Mouse (Mus musculus) limb, embryonic 14.5 days (tissue): ENCODE data around the gene Pex1. TPM values are rescaled to one million over a fixed set of nuclear protein-coding genes. Genes with fewer than 3 reads are reported as not detected.

Experiments
- ATAC-seq: fragments of 200-750 bp; cut with Nextera tagmentation; 2 replicates; pipeline ENCODE4 v1.8.0; 2017; ENCODE audit warnings: low read depth, moderate number of reproducible peaks, moderate TSS enrichment; ENCODE audit not compliant: low FRiP score
- DNase-seq: peaks from one replicate; pipeline ENCODE4 v3.0.0-alpha.2; 2015; ENCODE audit warnings: low spot score
- H3K27ac ChIP-seq: fragments of 300-500 bp; sonication (generic); replicated peaks from 2 replicates; pipeline ENCODE4 v1.5.1; 2014; ENCODE audit warnings: low read depth, mild to moderate bottlenecking, low read length, moderate library complexity, mixed read lengths
- H3K27me3 ChIP-seq: fragments of 300-500 bp; sonication (generic); 2 replicates; pipeline ENCODE4 v1.6.1; 2014; ENCODE audit warnings: low read length, mixed read lengths; ENCODE audit not compliant: control insufficient read depth, insufficient read depth
- H3K36me3 ChIP-seq: fragments of 300-500 bp; sonication (generic); 2 replicates; pipeline ENCODE4 v1.6.1; 2014; ENCODE audit warnings: mild to moderate bottlenecking, low read length, moderate library complexity, mixed read lengths; ENCODE audit not compliant: control insufficient read depth, insufficient read depth
- H3K4me1 ChIP-seq: fragments of 300-500 bp; sonication (generic); 2 replicates; pipeline ENCODE4 v1.6.1; 2014; ENCODE audit warnings: antibody characterized with exemption, low read length, mixed read lengths; ENCODE audit not compliant: control insufficient read depth, insufficient read depth
- H3K4me2 ChIP-seq: fragments of 300-500 bp; sonication (generic); replicated peaks from 2 replicates; pipeline ENCODE4 v1.6.1; 2014; ENCODE audit warnings: low read depth, mild to moderate bottlenecking, low read length, moderate library complexity; ENCODE audit not compliant: severe bottlenecking
- H3K4me3 ChIP-seq: fragments of 300-500 bp; sonication (generic); replicated peaks from 2 replicates; pipeline ENCODE4 v1.5.1; 2014; ENCODE audit warnings: low read length
- H3K9ac ChIP-seq: fragments of 300-500 bp; sonication (generic); 2 replicates; pipeline ENCODE4 v1.6.1; 2014; ENCODE audit warnings: mild to moderate bottlenecking, low read depth, low read length, moderate library complexity; ENCODE audit not compliant: severe bottlenecking
- H3K9me3 ChIP-seq: fragments of 300-500 bp; sonication (generic); 2 replicates; pipeline ENCODE4 v1.6.1; 2016; ENCODE audit warnings: low read length; ENCODE audit not compliant: control insufficient read depth
- POLR2A ChIP-seq: fragments of 200-500 bp; IDR thresholded peaks from 2 replicates; pipeline ENCODE4 v1.8.0; 2012; ENCODE audit warnings: inconsistent platforms, mild to moderate bottlenecking, moderate library complexity, borderline replicate concordance; ENCODE audit not compliant: insufficient read depth, insufficient read length; ENCODE audit errors: extremely low read depth
- WGBS: fragments of 180-500 bp; shearing (Covaris S2); extraction: QIAGEN DNeasy Blood & Tissue Kit; methylation state at CpG from one replicate; pipeline ENCODE4 v1.1.7; 2014; 5-methylcytosine and 5-hydroxymethylcytosine counted together
- polyA plus RNA-seq, 2 experiments: library from polyadenylated mRNA; depleted of rRNA in 1 of 2; stranded (reverse) in 1 of 2; unstranded in 1 of 2; fragments of >200 nt; fragmentation: Nextera tagmentation in 1 of 2; extraction: Ambion mirVana in 1 of 2; gene quantifications; 2 replicates each; pipeline versions ENCODE4 v1.2.1 to v1.2.3; 2012 to 2014

Gene Pex1
- polyA plus RNA-seq, 2 experiments = 15.4 to 17.8 TPM

DNA sequence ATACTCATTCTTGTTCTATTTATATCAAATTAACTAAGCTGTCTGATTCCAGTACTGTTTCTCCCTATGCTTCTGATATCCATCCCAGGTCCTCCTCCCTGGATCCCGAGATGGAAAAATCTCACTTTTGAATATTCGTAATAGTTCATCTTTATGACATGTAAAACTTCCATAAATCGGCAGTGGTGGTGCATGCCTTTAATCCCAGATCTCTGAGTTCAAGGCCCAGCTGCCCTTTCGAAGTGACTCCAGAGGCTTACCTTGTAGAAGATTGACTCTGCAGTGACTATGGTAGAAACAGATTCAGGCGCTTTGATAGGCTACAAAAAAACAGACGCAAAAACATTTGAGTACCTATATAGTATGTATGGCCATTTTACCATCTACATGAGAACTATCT is 48.8 kb downstream of the Pex1 start:
- H3K4me3 ChIP-seq = no peak overlapping the region
- ATAC-seq (no peak), DNase-seq (no peak)
- peaks cover 43% of the 10 kb centered on the region for H3K36me3 ChIP-seq
- no peaks in the 10 kb centered on the region for H3K27me3 ChIP-seq
- H3K27ac ChIP-seq = no peak overlapping the region
- H3K4me2 ChIP-seq = no peak overlapping the region
- no peak for TF ChIP-seq POLR2A
- H3K9ac ChIP-seq = no peak overlapping the region
- H3K4me1 ChIP-seq = peaks cover 6% of the 10 kb centered on the region; the same call in 1 of the 2 replicates
- WGBS = 91% methylated on average over 6 of the region's 6 CpGs
- no peaks in the 10 kb centered on the region for H3K9me3 ChIP-seq

DNA sequence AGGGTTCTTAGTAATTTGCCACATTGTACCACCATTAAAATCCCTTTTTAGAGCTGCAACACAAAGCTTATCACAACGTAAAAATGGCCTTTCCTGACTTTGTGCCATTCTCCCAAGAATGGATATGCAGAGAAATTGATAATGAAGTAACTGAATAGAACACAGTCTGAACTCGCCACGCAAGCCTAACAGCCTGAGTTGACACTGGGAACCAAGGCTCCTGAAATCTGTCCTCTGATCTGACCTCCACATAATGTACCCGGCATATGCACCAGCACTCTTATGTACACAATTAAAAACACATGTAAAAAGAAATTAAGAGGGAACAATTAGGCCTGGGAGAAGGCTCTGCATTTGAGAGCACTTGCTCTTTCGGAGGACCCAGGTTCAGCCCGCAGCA is 49.5 kb downstream of the Pex1 start:
- Histone ChIP-seq H3K4me1 (peaks cover 6% of the 10 kb centered on the region; the same call in 1 of the 2 replicates), H3K4me3 (no peak overlapping the region), H3K27me3 (no peaks in the 10 kb centered on the region), H3K9me3 (no peaks in the 10 kb centered on the region), H3K27ac (no peak overlapping the region), H3K4me2 (peak overlapping the region; percentile 18; the same call in 1 of the 2 replicates), H3K36me3 (peaks cover 42% of the 10 kb centered on the region), H3K9ac (no peak overlapping the region)
- 41% methylated on average over 6 of the region's 6 CpGs for WGBS
- ATAC-seq (no peak), DNase-seq (no peak)
- no peak for TF ChIP-seq POLR2A

DNA sequence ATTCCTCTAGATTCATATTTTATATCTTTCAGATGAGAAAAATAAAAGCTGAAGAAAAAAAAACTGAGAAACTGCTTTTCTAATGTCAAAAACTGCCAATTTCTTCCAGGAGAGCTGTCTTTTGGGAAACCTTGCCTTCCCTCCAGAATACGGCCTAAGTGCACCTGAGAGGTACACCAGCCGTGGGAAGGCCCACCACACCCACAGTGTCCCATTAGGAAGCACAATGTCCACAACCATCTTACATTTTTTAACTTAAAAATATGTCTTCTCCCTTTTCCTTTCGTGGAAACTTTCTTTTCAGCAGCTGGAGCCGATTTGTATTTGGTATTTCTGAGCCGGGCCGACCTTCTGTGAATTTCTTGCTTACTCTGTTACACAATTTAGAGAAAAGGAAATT is 50.7 kb downstream of the Pex1 start:
- no peaks in the 10 kb centered on the region for H3K9me3 ChIP-seq
- DNase-seq (no peak), ATAC-seq (no peak)
- peak overlapping the region; percentile 43 for H3K4me2 ChIP-seq
- WGBS = 21% methylated on average over 6 of the region's 6 CpGs
- H3K4me1 ChIP-seq = peaks cover 6% of the 10 kb centered on the region; the same call in 1 of the 2 replicates
- no peak for TF ChIP-seq POLR2A
- peak overlapping the region; percentile 93; the same call in 1 of the 2 replicates for H3K9ac ChIP-seq
- H3K27ac ChIP-seq = no peak overlapping the region
- H3K36me3 ChIP-seq = peaks cover 31% of the 10 kb centered on the region
- H3K4me3 ChIP-seq = peak overlapping the region; percentile 94
- no peaks in the 10 kb centered on the region for H3K27me3 ChIP-seq

DNA sequence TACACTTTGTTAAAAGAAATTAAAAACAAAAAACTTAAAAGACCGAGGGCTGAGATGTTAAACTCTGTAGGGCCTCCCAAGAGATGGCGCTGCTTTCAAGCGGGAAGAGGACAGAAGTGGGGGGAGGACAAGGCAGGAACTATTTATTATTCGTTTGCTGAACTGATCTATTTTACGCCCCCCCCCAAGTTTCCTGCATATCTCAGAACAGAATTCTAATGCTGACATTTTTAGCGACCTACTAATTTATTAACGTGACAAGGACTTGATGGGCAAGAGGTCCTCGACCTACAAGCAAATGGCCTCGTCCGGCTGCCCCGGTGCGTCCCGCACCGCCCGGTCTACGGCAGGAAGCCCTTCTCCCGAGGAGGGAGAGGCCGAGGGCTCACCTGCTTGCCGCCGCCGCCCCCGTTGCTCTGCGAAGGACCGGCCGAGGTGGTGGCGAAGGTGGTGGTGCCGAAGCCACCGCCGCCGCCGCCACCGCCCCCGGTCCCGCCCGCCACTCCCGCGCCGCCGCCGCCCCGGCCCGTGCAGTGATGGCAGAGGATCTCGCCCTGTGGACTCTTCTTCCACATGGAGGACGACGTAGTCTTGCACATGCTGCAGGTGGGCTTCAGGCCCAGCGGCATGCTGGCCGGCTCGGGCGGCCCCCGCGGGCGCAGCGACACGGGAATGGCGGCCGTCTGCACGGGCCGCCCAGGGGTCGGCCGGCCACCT is 51.3 kb downstream of the Pex1 start:
- peak overlapping the region; percentile 88 for H3K27ac ChIP-seq
- peaks cover 25% of the 10 kb centered on the region for H3K36me3 ChIP-seq
- peak overlapping the region; percentile 43 for H3K4me2 ChIP-seq
- 4% methylated on average over 37 of the region's 60 CpGs for WGBS
- H3K4me1 ChIP-seq = peaks cover 6% of the 10 kb centered on the region; the same call in 1 of the 2 replicates
- peak overlapping the region; percentile 93 for H3K9ac ChIP-seq
- no peaks in the 10 kb centered on the region for H3K27me3 ChIP-seq
- ATAC-seq = peak; percentile 74
- H3K9me3 ChIP-seq = no peaks in the 10 kb centered on the region
- no peak for TF ChIP-seq POLR2A
- peak overlapping the region; percentile 94 for H3K4me3 ChIP-seq
- peak; percentile 69 for DNase-seq

DNA sequence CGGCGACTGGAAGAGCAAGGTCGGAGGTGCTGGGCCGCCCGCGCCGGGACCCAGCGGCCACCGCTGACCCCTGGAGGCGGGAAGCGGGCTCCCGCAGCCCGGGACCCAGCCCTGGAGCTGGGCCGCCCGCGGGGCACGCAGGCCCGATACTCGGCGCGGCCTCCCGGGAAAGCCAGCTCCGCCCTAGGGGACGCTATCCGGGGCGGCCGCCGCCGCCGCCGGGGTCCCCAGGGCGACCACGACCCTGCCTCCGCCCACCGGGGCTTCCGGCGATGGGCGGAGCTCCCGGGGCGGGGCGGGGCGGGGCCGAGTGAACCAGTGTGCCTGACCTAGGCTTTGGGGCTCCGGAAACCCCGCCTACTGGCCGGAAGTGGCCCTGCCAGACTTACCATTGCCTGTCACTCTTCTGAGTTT is 51.8 kb downstream of the Pex1 start:
- peak overlapping the region; percentile 43 for H3K4me2 ChIP-seq
- no peaks in the 10 kb centered on the region for H3K9me3 ChIP-seq
- H3K4me1 ChIP-seq = peaks cover 6% of the 10 kb centered on the region; the same call in 1 of the 2 replicates
- H3K36me3 ChIP-seq = peaks cover 20% of the 10 kb centered on the region
- H3K27me3 ChIP-seq = no peaks in the 10 kb centered on the region
- ATAC-seq = peak; percentile 95
- 0 out of 2 replicates have a peak, but pooled peaks have one; percentile 38 for TF ChIP-seq POLR2A
- H3K9ac ChIP-seq = peak overlapping the region; percentile 93
- peak; percentile 90 for DNase-seq
- peak overlapping the region; percentile 88 for H3K27ac ChIP-seq
- 0% methylated on average over 3 of the region's 46 CpGs for WGBS
- H3K4me3 ChIP-seq = peak overlapping the region; percentile 94
